Mouse (Mus musculus): Measurements from ENCODE around the gene Tbxas1.

The Tbxas1 gene

DNA sequence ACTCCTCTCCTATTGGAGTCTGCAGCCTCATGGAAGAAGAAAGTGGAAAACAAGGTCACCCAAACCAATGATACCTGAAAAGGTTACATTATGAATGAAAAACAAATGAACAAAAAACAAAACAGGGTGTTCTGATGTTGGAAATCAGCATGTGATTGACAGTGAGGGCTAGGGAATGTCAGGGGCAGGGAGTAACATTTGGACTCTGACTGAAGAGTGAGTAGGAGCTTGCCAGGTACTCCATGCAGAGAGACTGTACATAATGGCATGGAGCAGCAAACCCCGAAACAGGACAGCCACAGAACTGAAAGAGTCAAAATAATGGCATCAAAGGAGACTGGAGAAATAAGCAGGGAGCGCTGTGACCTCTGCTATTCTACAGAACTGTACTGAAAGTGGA lies 14.9 kb upstream of the Tbxas1 start:
- no peak for DNase-seq

DNA sequence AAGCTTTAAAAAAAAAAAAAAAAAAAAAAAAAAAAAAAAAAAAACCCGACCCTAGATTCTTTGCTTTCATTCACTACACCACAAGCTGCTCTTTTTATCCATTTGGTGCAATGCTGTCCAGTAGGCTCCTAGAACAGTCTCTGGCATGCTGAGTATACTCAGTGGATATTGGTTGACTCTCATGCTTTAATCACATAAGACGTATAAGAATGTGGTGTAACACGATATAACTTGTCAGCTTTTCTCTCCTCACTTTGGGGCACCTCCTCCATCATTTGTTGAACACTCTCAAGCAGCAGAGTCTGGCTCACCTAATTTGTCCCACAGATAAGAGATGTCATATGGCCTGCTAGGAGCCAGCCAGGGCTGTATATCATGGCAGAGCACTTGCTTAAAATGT lies 11.6 kb upstream of the Tbxas1 start:
- DNase-seq = no peak

DNA sequence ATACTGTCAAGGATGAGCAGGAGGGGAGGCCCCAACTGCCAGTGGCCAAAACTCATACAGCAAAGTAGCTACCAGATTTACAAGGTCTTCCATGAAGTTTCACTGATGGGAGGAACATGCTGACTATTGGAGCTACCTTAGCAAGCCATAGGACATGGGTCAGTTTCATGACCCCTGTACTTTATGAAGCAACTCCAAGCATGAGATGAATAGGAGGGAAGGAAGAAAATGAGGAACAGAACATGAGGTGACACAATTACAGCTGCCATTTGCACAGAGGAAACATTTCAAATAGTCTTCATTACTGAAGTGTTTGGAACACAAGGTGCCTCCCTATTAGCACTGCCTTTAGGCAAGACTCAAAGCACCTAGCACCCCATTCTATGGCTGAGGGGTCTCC lies 9.4 kb upstream of the Tbxas1 start:
- DNase-seq = peak; percentile 38

DNA sequence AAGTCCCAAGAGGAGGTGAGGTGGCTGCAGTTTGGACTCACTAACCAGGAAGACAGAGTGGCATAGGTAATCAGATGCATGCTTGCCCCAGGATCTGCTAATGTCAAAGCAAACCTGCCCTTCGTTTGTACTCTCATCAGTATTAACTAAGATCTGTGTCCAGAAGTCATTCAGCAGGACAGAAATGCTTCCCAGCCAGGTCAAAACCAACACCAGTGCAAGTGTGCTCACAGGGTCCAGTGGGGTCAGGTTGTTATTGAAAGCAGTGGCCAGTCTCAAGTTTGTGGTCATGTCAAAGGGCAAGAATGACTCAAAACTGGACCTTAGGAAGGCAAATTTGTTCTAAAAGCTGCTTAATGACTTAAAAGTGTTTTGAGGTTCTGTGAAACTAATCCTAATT lies 8.8 kb upstream of the Tbxas1 start:
- DNase-seq = no peak

DNA sequence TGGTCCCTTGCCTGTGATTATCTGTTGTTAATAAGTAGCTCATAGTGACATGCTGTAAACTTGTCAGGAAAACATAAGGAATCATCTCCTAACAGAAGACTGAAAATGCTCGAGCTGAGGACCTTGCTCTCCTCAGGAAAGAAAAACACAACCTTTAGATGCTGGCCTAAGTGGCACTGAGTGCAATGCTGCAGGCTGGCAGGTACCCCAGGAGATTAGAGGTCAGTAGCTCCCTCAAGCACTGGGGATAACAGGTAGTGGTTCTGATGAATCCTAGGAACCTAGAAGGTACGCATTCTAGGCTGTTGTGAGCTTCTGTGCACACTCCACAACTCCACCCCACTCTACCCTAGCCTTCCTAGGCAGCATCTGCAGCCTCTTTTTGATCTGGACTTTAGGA lies 8.4 kb upstream of the Tbxas1 start:
- DNase-seq = no peak

DNA sequence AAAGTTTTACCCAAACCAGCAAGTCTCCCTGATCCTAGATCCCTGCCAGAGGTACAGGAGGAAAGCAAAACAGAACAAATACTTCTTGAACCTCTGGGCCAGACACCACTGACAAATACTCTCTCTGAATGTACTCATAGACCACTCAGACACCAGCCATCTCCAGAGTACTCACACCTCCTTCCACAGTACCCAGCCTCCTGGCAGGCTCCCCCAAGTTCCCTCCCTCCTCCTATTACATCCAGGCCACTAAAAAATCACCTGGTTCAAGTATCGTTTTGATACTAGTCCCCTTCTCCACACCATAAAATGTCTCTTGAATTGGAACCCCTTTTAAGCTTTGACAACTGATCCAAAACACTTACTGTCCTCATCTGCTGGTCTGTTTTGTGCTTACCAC lies 7.9 kb upstream of the Tbxas1 start:
- no peak for DNase-seq

DNA sequence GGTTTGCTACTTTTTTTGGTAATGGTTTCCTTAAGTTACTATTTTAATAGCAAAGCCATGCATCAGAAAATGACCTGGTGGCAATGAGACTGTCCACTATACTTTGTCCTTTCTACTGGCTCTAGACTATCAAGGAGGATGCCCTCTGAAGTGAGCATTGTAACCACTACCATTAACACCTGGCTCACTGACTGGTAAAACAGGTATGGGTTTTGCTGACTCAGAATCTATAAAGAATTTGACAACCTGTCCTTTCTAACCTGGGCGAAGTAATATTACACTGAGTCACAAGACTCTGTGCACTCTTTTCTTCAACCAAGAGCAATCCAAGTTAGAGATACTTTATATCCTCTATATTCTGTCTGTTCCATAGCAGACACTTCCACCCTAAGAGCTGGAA lies 6.2 kb upstream of the Tbxas1 start:
- no peak for DNase-seq

DNA sequence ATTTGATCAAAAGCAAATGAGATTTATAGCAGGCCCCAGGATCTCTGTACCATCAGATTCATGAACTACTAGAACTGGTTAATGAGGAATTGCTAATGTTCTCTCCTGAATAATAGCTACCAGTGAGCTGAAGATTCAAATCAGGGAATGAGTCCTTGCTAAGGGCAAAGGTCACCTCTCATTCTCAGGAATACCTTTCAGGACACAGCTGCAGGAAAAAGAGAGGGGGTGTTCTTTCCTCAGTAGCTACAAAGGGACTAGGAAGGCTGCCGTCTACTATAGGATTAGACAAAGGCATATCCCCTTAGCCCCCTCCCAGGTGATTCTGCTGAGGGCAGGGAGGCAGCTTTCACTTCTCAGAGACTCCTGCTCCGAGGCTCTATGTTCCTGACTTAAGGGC lies 5.1 kb upstream of the Tbxas1 start:
- no peak for DNase-seq

DNA sequence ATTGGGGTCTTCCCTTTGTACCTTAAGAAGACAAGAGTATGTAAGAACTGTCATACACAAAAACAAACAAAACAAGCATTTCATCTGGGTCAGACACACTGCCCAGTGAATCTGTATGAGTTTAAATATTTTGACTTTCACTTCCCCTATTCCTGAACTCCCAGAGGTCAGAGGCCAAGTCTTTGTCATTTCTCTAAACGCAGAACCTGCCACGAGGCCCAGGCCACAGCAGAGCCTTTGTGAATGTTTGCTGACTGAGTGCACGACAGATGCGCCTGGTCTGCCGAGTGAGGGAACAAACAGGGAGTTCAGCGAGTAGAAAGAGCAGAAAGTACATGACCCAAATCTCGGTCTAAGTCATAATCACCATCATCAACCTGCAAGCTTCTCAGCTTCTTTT lies 4.2 kb upstream of the Tbxas1 start:
- DNase-seq = peak; percentile 73

DNA sequence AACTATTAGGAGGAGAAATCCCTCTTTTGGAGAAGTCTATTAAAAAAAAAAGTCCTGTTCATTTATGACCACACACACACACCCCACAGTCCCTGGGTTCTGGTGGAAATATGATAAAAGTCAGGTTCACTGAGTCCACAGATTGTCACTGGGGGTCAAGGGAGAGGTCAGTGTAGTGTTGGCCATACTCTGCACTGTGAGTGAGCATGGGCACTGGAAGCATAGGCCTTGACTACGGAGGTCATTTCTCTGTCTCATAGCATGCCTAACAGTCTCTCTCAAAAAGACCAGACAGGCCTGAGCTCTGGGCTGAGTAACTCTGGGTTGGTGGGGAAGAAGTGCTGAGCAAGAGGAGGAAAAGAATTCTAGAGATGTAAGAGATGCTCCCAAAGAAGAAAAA lies 1.9 kb upstream of the Tbxas1 start:
- DNase-seq = no peak

DNA sequence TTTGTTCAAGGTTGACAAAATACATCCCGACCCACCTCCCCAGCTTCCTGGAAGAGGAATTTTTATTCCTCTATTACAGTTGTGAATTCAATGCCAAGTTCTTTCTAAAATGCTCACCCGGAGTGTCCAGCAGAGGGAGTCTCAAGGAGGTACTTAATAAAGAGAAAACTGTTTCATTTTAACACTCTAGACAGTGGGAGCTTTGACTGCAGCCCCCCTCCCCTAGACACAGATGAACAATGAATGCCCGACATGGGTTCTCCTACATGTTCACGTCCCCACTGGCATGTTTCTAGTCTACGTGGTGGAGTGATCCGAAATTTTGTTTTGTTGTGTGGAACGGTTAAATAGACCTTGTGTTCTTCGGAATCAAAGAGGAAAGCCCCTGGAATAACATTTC lies 1.2 kb upstream of the Tbxas1 start:
- peak; percentile 86 for DNase-seq

DNA sequence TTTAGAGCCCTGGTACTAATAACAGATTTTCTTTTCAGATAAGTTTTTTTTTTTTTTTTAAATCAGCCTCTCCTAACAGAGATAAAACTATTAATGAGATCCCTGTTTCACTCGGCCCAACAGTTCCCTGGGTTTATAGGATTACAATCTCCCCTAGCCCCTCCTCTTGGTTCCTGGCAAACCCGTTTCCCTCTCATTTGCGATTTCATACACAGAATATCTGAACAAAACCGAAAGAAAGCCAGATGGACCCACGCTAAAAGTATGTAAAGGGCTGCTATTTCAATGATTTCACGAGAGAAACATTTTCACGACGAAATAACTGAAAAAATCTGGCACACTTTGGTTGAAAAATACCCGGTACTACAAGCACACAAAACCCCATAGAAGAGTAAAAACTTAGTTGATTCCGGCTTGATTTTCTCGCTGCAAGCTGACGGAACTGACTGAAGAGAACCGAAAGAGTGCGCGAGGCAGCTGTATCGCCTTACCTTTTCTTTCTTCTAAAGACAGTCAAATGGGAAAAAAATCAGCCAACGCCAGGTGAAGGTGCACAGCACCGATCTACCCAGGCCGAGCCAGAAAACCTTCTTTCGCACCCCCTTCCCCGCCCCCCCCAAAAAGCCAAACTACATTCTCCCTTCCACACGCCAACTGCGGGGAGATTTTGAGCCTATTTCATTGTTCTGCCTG lies 493 bp upstream of the Tbxas1 start:
- DNase-seq = peak; percentile 40

DNA sequence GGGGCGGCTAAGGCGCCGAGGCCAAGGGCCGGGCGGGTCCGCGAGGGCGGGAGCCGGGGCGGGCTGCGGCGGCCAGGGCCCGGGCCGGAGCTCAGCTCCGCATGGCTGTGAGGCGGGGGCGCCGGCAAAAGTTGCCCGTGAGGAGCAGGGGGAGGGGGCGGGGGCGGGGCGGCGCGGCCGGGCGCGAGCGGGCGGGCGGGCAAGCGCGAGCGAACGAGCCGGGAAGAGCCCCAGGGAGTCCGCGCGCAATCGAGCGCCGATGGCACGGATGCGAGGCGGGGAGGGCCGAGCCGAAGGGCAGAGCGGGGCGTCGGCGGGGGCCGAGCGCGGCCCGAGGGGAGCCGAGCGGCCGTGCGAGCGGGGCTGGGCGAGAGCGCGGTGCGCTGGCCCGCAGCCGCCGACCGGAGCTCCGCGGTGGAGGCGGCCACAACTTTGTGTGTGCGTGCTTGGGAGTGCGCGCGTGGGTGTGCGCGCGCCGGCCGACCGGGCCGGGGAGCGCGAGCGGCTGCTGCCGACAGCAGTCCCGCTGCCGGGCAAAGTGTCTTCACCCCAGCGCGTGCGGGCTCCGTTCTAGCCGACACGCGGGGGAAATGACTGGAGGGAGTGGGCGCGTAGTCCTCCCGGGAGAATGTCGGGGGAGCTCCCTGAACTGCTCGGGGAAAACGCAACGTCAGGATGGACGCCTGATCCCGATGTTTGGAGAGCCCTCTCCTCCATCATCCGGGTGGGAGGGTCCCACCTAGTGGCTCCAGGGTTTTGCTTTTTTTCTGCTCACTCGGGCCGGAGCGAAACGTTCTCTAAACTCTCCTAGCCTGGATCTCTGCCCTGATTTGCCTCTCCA lies 1.1 kb downstream of the Tbxas1 start, which contains the start of gene Hipk2:
Gene Hipk2 (minus strand): TSS at position 95 of the 841 bp plus-strand sequence.
- DNase-seq = peak; percentile 86

DNA sequence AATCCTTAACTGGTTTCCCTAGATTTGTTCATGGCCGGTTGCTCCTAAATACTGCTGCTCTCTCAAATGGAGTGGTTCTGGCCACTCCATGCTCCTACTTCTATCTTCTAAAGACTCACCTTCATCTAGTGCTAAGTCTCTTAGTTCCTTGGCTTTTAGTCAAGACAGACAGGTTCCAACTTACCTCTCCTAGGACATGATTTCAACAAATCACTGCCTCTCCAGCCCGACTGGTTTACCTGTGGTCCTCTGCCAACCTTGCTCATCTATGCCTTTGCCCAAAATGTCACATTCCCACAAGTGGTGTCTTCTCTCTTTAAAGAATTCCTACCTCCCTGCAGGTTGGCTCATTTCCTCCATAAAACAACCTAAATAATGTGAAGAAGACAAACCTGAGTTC lies 2.5 kb downstream of the Tbxas1 start:
- DNase-seq = no peak

DNA sequence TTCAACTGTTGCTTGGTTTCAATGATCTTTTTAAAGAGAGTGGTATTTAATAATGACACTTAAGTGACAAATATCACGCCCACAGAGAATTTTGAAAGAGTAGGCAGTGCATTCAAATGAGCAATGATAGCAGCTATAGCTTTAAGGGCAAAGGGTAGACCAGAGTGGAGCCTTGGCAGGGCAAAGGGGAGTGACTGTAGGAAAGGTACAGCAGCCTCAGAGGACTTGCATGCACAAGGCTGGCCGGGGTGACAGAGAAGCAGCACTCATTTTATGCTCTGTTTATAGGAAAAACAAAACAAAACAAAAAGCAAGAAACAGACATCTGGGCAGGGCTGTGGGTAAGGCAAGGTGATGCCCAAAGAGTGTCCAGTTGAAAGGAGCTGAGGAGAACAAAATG lies 6.3 kb downstream of the Tbxas1 start:
- DNase-seq = no peak

DNA sequence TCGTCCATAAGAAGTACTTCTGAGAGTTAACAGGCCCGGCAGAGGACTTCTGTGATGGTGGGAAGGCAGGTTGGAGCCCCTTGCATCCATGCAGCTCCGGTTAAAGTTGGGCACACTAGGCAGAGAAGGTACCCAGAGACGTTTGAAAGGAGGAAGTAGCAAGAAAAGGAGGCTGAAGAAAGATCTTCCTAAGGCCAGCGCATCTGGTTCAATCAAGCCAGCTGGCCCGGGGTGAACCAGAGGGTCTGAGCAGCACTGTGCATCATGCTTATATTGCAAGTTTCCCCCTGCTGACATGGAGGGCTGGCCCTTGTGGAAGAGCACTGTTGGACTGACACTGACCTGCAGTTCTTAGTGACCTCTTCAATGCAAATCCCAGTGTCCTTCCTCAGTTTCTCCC lies 6.8 kb downstream of the Tbxas1 start:
- no peak for DNase-seq

DNA sequence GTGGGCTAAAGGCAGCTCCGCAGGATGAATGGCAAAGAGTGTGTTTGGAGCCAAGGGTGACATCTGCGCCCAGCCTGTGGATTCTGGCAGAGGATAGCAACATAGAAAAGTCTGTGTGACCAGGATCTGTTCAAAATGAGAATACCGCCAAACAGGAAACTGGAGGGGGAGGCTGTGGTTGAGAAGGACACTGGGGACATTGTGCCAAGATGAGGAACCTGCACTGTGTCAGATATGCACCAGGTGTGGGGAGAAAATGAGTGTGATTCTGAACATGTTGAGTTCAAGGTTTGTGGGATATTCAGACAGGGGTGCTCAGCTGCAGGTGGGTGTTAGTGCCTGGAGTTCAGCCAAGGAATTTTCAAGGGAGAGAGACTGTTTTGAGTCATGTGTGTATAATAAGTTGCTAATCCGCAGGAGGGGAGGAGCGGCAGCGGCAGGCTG lies 7.5 kb downstream of the Tbxas1 start:
- DNase-seq = no peak

DNA sequence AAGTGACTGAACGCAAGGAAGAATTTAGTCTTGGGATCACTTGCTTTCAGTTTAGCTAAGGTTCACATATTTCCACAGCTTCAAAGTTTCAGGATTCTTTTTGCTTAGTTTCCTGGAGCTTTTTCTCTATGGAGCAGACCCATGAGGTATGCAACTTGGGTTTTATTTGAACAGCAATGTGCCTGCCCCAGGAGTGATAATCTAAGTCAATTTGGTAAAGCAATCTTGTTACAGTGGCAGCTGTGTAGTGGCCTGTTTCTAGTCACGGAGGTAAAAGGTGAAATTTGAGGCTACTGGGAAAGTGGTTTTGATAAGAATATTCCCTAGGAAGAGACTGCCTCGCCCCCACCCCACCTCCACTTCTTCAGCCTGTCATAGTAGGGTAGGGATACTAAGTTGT lies 9.3 kb downstream of the Tbxas1 start:
- no peak for DNase-seq

DNA sequence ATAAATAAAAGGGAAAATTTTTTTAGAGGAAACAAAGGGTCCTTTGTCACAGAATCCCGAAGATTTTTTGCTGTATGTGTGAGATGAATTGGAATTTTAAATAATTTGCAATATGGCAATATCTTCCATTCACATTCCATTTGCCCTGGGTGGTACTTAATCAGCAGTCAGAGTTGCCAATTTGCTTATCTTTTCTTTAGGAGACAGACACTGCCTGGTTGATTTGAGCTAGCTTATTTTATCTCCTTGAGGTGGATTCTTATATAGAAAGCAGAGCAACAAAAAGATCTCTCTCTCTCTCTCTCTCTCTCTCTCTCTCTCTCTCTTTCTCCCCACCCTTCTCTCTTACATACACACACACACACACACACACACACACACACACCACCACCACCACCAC lies 9.9 kb downstream of the Tbxas1 start:
- no peak for DNase-seq

DNA sequence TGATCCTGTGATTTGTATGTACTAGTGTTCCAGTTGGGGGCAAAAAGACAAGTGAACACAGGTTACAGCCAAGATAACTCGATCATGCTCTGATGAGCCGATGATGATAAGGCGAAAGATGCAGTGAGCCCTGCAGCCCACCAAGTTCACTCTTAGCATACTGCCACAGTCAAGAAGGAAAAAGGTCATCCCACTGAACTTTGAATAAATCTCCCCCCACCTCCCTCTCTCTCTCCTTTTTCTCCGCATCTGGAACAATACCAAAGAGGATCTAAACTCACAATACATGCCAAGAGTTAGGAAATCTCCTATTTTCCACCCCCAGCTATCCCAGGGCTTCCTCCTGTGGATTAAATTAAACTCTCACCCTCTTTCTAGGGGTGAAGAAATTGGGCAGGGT lies 12.2 kb downstream of the Tbxas1 start:
- DNase-seq = no peak

DNA sequence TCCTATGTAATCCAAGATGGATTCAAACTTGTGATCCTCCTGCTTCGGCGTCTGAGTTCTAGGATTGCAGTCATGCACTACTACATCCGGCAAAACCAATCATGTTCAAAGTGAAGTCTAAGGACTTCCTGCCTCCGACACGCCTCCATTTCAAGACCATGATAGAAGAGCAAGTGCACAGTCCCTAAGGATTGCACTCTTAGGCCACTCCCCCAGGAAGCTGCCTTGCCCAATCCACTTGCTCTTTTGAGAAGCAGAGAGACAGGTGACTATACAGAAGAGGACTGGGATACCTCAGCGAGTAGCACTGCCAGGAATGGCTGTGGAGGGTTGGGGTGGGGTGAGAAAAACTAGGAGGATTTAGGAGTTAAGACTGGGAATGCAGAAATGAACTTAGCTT lies 14.0 kb downstream of the Tbxas1 start:
- no peak for DNase-seq

DNA sequence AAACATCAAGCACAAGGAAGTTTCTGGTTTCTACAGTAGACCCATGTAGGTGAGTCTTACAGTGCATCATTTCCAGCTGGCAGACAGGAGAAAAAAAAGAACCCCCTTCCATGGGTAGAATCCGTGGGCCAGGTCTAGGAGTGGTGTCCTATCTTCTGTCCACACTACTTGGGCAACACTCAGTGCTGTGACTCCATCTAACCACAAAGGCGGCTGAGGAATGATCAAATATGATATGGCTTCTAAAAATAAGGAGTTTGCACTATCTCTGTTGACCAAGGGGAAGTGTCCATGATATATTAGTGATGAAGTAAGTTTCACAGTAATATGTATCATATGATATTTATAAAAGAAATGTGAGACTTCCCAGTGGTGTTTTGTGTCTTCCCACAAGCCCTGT lies 16.8 kb downstream of the Tbxas1 start:
- no peak for DNase-seq

DNA sequence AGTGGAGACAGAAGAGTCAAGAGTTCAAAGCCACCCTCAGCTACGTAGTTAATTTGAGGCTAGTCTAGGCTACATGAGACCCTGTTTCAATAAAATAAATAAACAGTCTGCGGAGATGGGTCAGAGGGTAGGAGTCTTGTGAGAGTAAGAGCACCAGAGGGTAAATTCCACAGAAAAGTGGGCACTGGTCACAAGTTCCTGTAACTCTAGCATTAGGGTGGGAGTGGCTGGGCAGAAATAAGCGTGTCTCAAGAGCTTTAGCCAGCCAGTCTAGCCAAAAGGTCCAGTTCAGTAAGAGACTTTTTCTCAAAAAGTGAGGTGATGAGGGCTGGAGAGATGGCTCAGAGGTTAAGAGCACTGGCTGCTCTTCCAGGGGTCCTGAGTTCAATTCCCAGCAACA lies 18.4 kb downstream of the Tbxas1 start:
- no peak for DNase-seq

DNA sequence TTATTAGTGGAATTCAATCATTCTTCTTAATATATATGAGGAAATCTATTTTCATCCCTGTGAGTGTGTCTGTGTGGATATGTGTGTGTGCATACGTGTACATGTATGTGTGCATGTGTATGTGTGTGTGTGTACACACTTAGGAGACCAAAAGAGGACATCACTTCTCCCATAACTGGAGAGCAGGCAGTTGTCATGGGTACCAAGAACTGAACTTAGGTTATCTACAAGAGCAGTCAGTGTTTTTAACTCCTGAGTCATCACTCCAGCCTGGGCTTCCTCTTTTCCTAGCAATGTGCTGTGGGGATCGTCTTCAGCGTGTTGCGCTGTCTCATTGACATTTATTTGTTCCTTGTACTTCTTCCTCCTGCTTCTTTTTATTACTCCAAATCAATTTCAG lies 24.9 kb downstream of the Tbxas1 start:
- DNase-seq = peak; percentile 44
